Mouse (Mus musculus) hindbrain, postnatal 0 days (tissue): ENCODE data around the gene Stard3. TPM values are rescaled to one million over a fixed set of nuclear protein-coding genes. Genes with fewer than 3 reads are reported as not detected.

ENCODE experiments used
- ATAC-seq: fragments of 200-750 bp; cut with Nextera tagmentation; 2 replicates; pipeline ENCODE4 v1.8.0; 2017; ENCODE audit warnings: mild to moderate bottlenecking, moderate TSS enrichment, moderate library complexity
- DNase-seq: peaks from one replicate; pipeline ENCODE4 v3.0.0-alpha.2; 2015; ENCODE audit warnings: low spot score
- H3K27ac ChIP-seq: fragments of 300-500 bp; sonication (generic); 2 replicates; pipeline ENCODE4 v1.5.1; 2014; ENCODE audit warnings: mild to moderate bottlenecking
- H3K27me3 ChIP-seq: fragments of 300-500 bp; sonication (generic); 2 replicates; pipeline ENCODE4 v1.6.1; 2014; ENCODE audit warnings: low read length, mixed read lengths; ENCODE audit not compliant: insufficient read depth
- H3K36me3 ChIP-seq: fragments of 300-500 bp; sonication (generic); 2 replicates; pipeline ENCODE4 v1.6.1; 2014; ENCODE audit warnings: low read length, mixed read lengths; ENCODE audit not compliant: insufficient read depth
- H3K4me1 ChIP-seq: fragments of 300-500 bp; sonication (generic); 2 replicates; pipeline ENCODE4 v1.6.1; 2014; ENCODE audit warnings: antibody characterized with exemption, low read length, mixed read lengths; ENCODE audit not compliant: insufficient read depth
- H3K4me2 ChIP-seq: fragments of 300-500 bp; sonication (generic); 2 replicates; pipeline ENCODE4 v1.6.1; 2014; ENCODE audit warnings: low read depth, mild to moderate bottlenecking, low read length, moderate library complexity, mixed read lengths
- H3K4me3 ChIP-seq: fragments of 300-500 bp; sonication (generic); 2 replicates; pipeline ENCODE4 v1.5.1; 2014; ENCODE audit warnings: low read length
- H3K9ac ChIP-seq: fragments of 300-500 bp; sonication (generic); replicated peaks from 2 replicates; pipeline ENCODE4 v1.6.1; 2014; ENCODE audit warnings: mild to moderate bottlenecking, low read length, moderate library complexity, mixed read lengths
- H3K9me3 ChIP-seq: fragments of 300-500 bp; sonication (generic); 2 replicates; pipeline ENCODE4 v1.6.1; 2016; ENCODE audit warnings: low read length, mixed read lengths
- CTCF ChIP-seq: IDR thresholded peaks from 2 replicates; pipeline ENCODE4 v1.5.1; 2016; ENCODE audit warnings: antibody characterized with exemption, control low read depth, low read depth
- WGBS: fragments of 180-500 bp; shearing (Covaris S2); extraction: QIAGEN DNeasy Blood & Tissue Kit; methylation state at CpG from one replicate; pipeline ENCODE4 v1.1.7; 2014; 5-methylcytosine and 5-hydroxymethylcytosine counted together
- polyA plus RNA-seq: library from polyadenylated mRNA; unstranded; fragments of >200 nt; fragmentation: Nextera tagmentation; extraction: Ambion mirVana; gene quantifications from 2 replicates; pipeline ENCODE4 v1.2.1, GENCODE M21; 2015
- total RNA-seq: library from RNA; depleted of rRNA; stranded (reverse); fragments of >200 nt; gene quantifications from 2 replicates; pipeline ENCODE4 v1.2.3, GENCODE M21; 2014; rRNA removed

Stard3 gene
- total and polyA plus RNA-seq, 2 experiments from 2014 or later = 28.4 to 52.4 TPM

DNA sequence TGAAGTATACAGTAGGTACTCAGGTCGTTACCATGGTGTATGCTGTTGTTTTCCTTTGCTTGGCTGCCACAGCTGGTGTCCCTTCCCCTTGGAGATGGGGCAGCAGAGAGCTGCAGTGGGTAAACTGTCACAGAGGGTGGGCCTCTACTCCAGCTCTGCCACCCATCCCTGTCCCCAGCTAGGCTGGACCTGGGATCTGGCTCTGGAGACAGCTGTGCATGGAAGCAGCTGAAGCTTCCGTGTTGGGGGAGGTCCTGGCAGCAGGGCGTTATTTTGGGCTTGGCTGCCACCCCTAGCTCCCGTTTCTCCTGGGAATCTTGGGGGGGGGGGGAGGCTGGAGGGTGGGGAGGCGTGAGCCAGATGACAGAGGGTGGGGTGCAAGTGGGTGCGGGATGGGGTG is 60.1 kb downstream of the Stard3 start:
- no peaks in the 10 kb centered on the region for H3K27me3 ChIP-seq
- H3K27ac ChIP-seq = no peak overlapping the region
- TF ChIP-seq CTCF = no peak
- H3K4me1 ChIP-seq = no peaks in the 10 kb centered on the region
- no peak overlapping the region for H3K4me3 ChIP-seq
- 65% methylated on average over 6 of the region's 6 CpGs for WGBS
- ATAC-seq (no peak), DNase-seq (no peak)
- H3K36me3 ChIP-seq = no peaks in the 10 kb centered on the region
- no peaks in the 10 kb centered on the region for H3K9me3 ChIP-seq
- H3K4me2 ChIP-seq = no peak overlapping the region
- H3K9ac ChIP-seq = no peak overlapping the region

DNA sequence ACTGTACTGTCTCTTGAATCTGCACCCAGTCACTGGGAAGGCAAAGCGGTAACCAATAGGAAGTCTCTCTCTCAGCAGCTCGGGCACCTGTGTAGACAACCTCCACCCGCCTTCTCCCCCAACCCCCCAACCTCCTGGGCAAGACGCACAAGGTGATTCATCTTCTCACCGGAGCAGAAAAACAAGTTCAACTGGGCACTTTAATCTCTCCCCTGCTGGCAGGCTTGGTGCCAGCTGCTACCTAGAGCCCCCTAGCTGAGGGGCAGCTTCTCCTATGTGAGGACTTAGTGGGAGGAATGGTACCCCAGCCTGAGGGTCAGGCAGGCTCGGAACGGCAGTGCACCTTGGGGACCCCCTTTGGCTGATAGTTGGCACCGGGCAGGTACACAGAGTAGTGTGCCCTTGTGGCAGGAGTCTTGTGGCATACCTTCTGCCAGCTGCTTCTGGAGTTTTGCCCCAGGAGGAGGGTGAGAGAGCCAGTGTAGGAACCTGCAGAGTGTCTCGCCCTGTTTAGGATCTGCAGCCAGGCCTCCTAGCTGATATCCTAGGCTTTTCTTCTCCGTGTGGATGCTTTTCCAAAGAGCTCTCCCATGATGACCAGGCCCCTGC is 60.9 kb downstream of the Stard3 start:
- Histone ChIP-seq H3K4me1 (no peaks in the 10 kb centered on the region), H3K9ac (no peak overlapping the region), H3K4me3 (no peak overlapping the region), H3K4me2 (no peak overlapping the region), H3K9me3 (no peaks in the 10 kb centered on the region), H3K27me3 (no peaks in the 10 kb centered on the region), H3K27ac (no peak overlapping the region), H3K36me3 (no peaks in the 10 kb centered on the region)
- no peak for TF ChIP-seq CTCF
- 74% methylated on average over 10 of the region's 10 CpGs for WGBS
- ATAC-seq = no peak
- no peak for DNase-seq

DNA sequence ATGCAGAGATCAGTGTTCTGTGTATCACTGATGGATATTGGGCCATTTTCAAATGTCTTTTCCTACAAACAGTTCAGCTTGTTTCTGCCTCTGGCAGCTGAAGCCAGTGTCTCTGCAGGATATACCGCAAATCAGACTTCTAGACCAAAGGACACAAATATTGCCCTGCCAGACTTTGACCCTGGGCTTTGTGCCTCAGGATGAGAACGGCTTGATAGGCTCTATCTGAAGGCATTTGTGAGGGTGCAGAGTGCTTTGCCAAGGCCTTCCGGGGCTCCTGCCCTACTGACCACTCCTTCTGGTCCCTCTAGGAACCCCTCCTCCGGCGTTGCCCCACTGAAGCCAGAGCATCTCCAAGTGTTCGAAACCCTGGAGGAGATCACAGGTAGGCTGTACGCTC is 68.4 kb downstream of the Stard3 start:
- no peak overlapping the region for H3K9ac ChIP-seq
- no peak for TF ChIP-seq CTCF
- no peak overlapping the region for H3K4me2 ChIP-seq
- H3K36me3 ChIP-seq = no peaks in the 10 kb centered on the region
- WGBS = 91% methylated on average over 7 of the region's 7 CpGs
- DNase-seq = no peak
- no peaks in the 10 kb centered on the region for H3K9me3 ChIP-seq
- H3K4me1 ChIP-seq = no peaks in the 10 kb centered on the region
- no peak overlapping the region for H3K4me3 ChIP-seq
- H3K27ac ChIP-seq = no peak overlapping the region
- ATAC-seq = no peak
- no peaks in the 10 kb centered on the region for H3K27me3 ChIP-seq

DNA sequence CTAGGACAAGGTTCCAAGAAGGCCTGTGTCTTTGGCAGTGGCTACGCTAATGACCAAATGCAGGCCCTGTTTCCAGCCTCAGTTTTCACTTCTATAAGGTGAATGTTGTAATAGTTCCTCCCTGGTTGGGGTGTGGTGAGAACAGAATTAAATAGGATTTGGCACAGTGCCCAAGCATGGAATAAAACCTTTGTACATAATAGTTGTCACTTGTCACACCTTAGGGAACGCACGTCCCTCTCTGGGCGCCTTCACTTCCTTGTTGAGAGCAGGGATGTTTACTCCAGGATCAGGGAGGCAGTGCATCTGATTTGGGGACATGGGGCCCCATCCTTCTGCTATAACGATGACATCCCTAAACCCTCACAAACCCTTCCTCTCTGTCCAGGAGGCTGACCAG is 70.3 kb downstream of the Stard3 start:
- H3K9ac ChIP-seq = no peak overlapping the region
- no peaks in the 10 kb centered on the region for H3K36me3 ChIP-seq
- 86% methylated on average over 5 of the region's 5 CpGs for WGBS

More for the DNA sequence above, 70.3 kb downstream of the Stard3 start:
- no peak overlapping the region for H3K27ac ChIP-seq
- no peak for TF ChIP-seq CTCF
- H3K4me1 ChIP-seq = no peaks in the 10 kb centered on the region
- H3K27me3 ChIP-seq = no peaks in the 10 kb centered on the region
- ATAC-seq = no peak
- H3K4me3 ChIP-seq = no peak overlapping the region
- no peak for DNase-seq
- no peaks in the 10 kb centered on the region for H3K9me3 ChIP-seq
- H3K4me2 ChIP-seq = no peak overlapping the region

Other genes with a start within 250 kb of the Stard3 start
- gene Fbxl20, start 208.0 kb upstream of the Stard3 start, total RNA-seq = 15.7 and 20.9 TPM in 2 replicates
- gene Fbxl20, start 208.0 kb upstream of the Stard3 start, polyA plus RNA-seq = 11.9 and 13.0 TPM in 2 replicates
- gene Med1, start 165.1 kb upstream of the Stard3 start, total RNA-seq = 32.7 and 39.5 TPM in 2 replicates
- gene Med1, start 165.1 kb upstream of the Stard3 start, polyA plus RNA-seq = 48.9 and 49.0 TPM in 2 replicates
- gene Cdk12, start 155.3 kb upstream of the Stard3 start, total RNA-seq = 27.4 and 28.5 TPM in 2 replicates
- 5.8 and 6.6 TPM in 2 replicates for gene Cdk12, start 155.3 kb upstream of the Stard3 start, polyA plus RNA-seq
- gene Neurod2, start 28.7 kb upstream of the Stard3 start, total RNA-seq = 87.0 and 93.2 TPM in 2 replicates
- gene Neurod2, start 28.7 kb upstream of the Stard3 start, polyA plus RNA-seq = 30.7 and 34.3 TPM in 2 replicates
- 1.3 and 3.5 TPM in 2 replicates for gene Ppp1r1b, start 10.0 kb upstream of the Stard3 start, total RNA-seq
- 18.0 and 19.1 TPM in 2 replicates for gene Ppp1r1b, start 10.0 kb upstream of the Stard3 start, polyA plus RNA-seq
- 0.26 and 4.4 TPM in 2 replicates for gene Tcap, start 25.4 kb downstream of the Stard3 start, total RNA-seq
- not detected in 2 replicates for gene Tcap, start 25.4 kb downstream of the Stard3 start, polyA plus RNA-seq
- 1.2 and 5.4 TPM in 2 replicates for gene Pnmt, start 28.1 kb downstream of the Stard3 start, total RNA-seq
- 5.4 and 5.5 TPM in 2 replicates for gene Pnmt, start 28.1 kb downstream of the Stard3 start, polyA plus RNA-seq
- 10.6 and 12.0 TPM in 2 replicates for gene Pgap3, start 42.1 kb downstream of the Stard3 start, total RNA-seq
- gene Pgap3, start 42.1 kb downstream of the Stard3 start, polyA plus RNA-seq = 7.8 and 9.2 TPM in 2 replicates
- 8.0 and 11.7 TPM in 2 replicates for gene Erbb2, start 54.1 kb downstream of the Stard3 start, total RNA-seq
- gene Erbb2, start 54.1 kb downstream of the Stard3 start, polyA plus RNA-seq = 4.9 and 5.1 TPM in 2 replicates
- 70.0 and 73.9 TPM in 2 replicates for gene Mien1, start 80.6 kb downstream of the Stard3 start, total RNA-seq
- gene Mien1, start 80.6 kb downstream of the Stard3 start, polyA plus RNA-seq = 259 and 264 TPM in 2 replicates
- gene Grb7, start 88.0 kb downstream of the Stard3 start, total RNA-seq = 1.5 and 2.7 TPM in 2 replicates
- 1.7 and 2.0 TPM in 2 replicates for gene Grb7, start 88.0 kb downstream of the Stard3 start, polyA plus RNA-seq
- gene Ikzf3, start 187.7 kb downstream of the Stard3 start, total RNA-seq = not detected in 2 replicates
- gene Ikzf3, start 187.7 kb downstream of the Stard3 start, polyA plus RNA-seq = 0.18 and 0.20 TPM in 2 replicates
- gene Zpbp2, start 192.7 kb downstream of the Stard3 start, total RNA-seq = not detected in 2 replicates
- 0.42 and 0.45 TPM in 2 replicates for gene Zpbp2, start 192.7 kb downstream of the Stard3 start, polyA plus RNA-seq
- 103 and 112 TPM in 2 replicates for gene Ormdl3, start 229.0 kb downstream of the Stard3 start, total RNA-seq
- gene Ormdl3, start 229.0 kb downstream of the Stard3 start, polyA plus RNA-seq = 98.8 and 100 TPM in 2 replicates
- not detected in 2 replicates for gene Lrrc3c, start 239.9 kb downstream of the Stard3 start, total RNA-seq
- gene Lrrc3c, start 239.9 kb downstream of the Stard3 start, polyA plus RNA-seq = not detected in 2 replicates